Mouse (Mus musculus) gastrocnemius, adult 2 months (tissue): Measurements from ENCODE around the gene Comp. TPM values are rescaled to one million over a fixed set of nuclear protein-coding genes. Genes with fewer than 3 reads are reported as not detected.

Experiments
- DNase-seq: peaks from one replicate; pipeline ENCODE4 v3.0.0; 2022
- H3K27ac ChIP-seq: fragments of 200-600 bp; 2 replicates; pipeline ENCODE4 v1.8.1; 2022; ENCODE audit warnings: mild to moderate bottlenecking
- H3K4me3 ChIP-seq: fragments of 200-600 bp; 2 replicates; pipeline ENCODE4 v1.8.1; 2022; ENCODE audit warnings: mild to moderate bottlenecking, moderate library complexity
- CTCF ChIP-seq: fragments of 200-600 bp; IDR thresholded peaks from 2 replicates; pipeline ENCODE4 v1.8.1; 2022; ENCODE audit warnings: antibody characterized with exemption, mild to moderate bottlenecking, moderate library complexity
- intact Hi-C: fragments of 180-260 bp; cut with DNase I; formaldehyde crosslinking; loops from one replicate; pipeline ENCODE4 v1.15.1; 2025
- total RNA-seq, 2 experiments: library from RNA; stranded (reverse); gene quantifications; 2 replicates each; pipeline ENCODE4 v1.2.3; 2021

The Comp gene
- total RNA-seq, 2 experiments from 2014 or later, result 5.5 to 31.2 TPM

GRCm38 (mm10) chr8:70383287-70383686 lies 9.9 kb downstream of the Comp start:
- peak; percentile 99 for TF ChIP-seq CTCF
- intact Hi-C loops, result loop anchor here (1.0 kb wide), 1 partner anchor 122 kb away; no protein-coding TSS in a partner anchor
- peak; percentile 87 for DNase-seq
- Histone ChIP-seq H3K27ac (no peak overlapping the region), H3K4me3 (no peak overlapping the region)

- intact Hi-C loops, result no loop called here
- Histone ChIP-seq H3K4me3 (no peak overlapping the region), H3K27ac (no peak overlapping the region)
- no peak for TF ChIP-seq CTCF
- DNase-seq, result no peak
These were observed 16.3 kb downstream of the Comp start for GRCm38 (mm10) chr8:70389678-70390077.

GRCm38 (mm10) chr8:70393087-70393486 lies 19.7 kb downstream of the Comp start:
- TF ChIP-seq CTCF, result no peak
- no peak for DNase-seq
- intact Hi-C loops, result no loop called here
- Histone ChIP-seq H3K27ac (no peak overlapping the region), H3K4me3 (no peak overlapping the region)

GRCm38 (mm10) chr8:70394269-70394998 lies 21.1 kb downstream of the Comp start:
- intact Hi-C loops, result no loop called here
- Histone ChIP-seq H3K27ac (no peak overlapping the region), H3K4me3 (no peak overlapping the region)
- TF ChIP-seq CTCF, result no peak
- DNase-seq, result no peak

- no peak overlapping the region for H3K4me3 ChIP-seq
- intact Hi-C loops, result loop anchor here (5.0 kb wide), 1 partner anchor 42 kb away; the partner anchor contains the start of gene Crtc1
- peak overlapping the region; percentile 60 for H3K27ac ChIP-seq
- DNase-seq, result peak; percentile 93
- no peak for TF ChIP-seq CTCF
These were observed 22.3 kb downstream of the Comp start for GRCm38 (mm10) chr8:70395649-70396048.

GRCm38 (mm10) chr8:70396184-70396583 lies 22.8 kb downstream of the Comp start:
- Histone ChIP-seq H3K27ac (peak overlapping the region; percentile 43; the same call in 1 of the 2 replicates), H3K4me3 (no peak overlapping the region)
- DNase-seq, result no peak
- intact Hi-C loops, result loop anchor here (5.0 kb wide), 1 partner anchor 41 kb away; the partner anchor contains the start of gene Crtc1
- TF ChIP-seq CTCF, result no peak

- intact Hi-C loops, result loop anchor here (5.0 kb wide), 1 partner anchor 39 kb away; the partner anchor contains the start of gene Crtc1
- no peak overlapping the region for H3K4me3 ChIP-seq
These were observed 24.5 kb downstream of the Comp start for GRCm38 (mm10) chr8:70397611-70398563.

GRCm38 (mm10) chr8:70404212-70404611 lies 30.9 kb downstream of the Comp start:
- DNase-seq, result no peak
- TF ChIP-seq CTCF, result 0 out of 2 replicates have a peak, but pooled peaks have one; percentile 6
- intact Hi-C loops, result no loop called here
- Histone ChIP-seq H3K27ac (no peak overlapping the region), H3K4me3 (no peak overlapping the region)

More at GRCm38 (mm10) chr8:70397611-70398563, 24.5 kb downstream of the Comp start:
- DNase-seq, result no peak
- no peak overlapping the region for H3K27ac ChIP-seq
- TF ChIP-seq CTCF, result no peak

GRCm38 (mm10) chr8:70405189-70405588 lies 31.8 kb downstream of the Comp start:
- DNase-seq, result no peak
- H3K27ac ChIP-seq, result no peak overlapping the region
- TF ChIP-seq CTCF, result no peak
- H3K4me3 ChIP-seq, result no peak overlapping the region
- intact Hi-C loops, result no loop called here

- Histone ChIP-seq H3K27ac (no peak overlapping the region), H3K4me3 (no peak overlapping the region)
- intact Hi-C loops, result no loop called here
- DNase-seq, result no peak
- TF ChIP-seq CTCF, result no peak
These were observed 33.2 kb downstream of the Comp start for GRCm38 (mm10) chr8:70406427-70407069.

GRCm38 (mm10) chr8:70408301-70408700 lies 34.9 kb downstream of the Comp start:
- no peak for DNase-seq
- Histone ChIP-seq H3K27ac (no peak overlapping the region), H3K4me3 (no peak overlapping the region)
- TF ChIP-seq CTCF, result no peak
- intact Hi-C loops, result no loop called here

- intact Hi-C loops, result no loop called here
These were observed 35.7 kb downstream of the Comp start for GRCm38 (mm10) chr8:70409019-70409418.

More at GRCm38 (mm10) chr8:70409019-70409418, 35.7 kb downstream of the Comp start:
- no peak overlapping the region for H3K4me3 ChIP-seq
- TF ChIP-seq CTCF, result no peak
- no peak for DNase-seq
- no peak overlapping the region for H3K27ac ChIP-seq
